Mouse (Mus musculus) liver, adult (tissue): ENCODE measurements at regions not wholly inside any gene's neighbourhood (a gene's known extent, or its start where the extent isn't known, plus 50 kb on each side); places are given as distances from the start of the nearest gene placed in this dataset.

ENCODE experiments used
- GATA4 ChIP-seq: IDR thresholded peaks from 2 replicates; pipeline ENCODE4 v1.6.1; 2014; ENCODE audit warnings: mild to moderate bottlenecking, low read length; ENCODE audit not compliant: insufficient replicate concordance

GRCm38 (mm10) chr13:35529577-35529976 lies 130.1 kb upstream of the Cdyl start:
- no peak for TF ChIP-seq GATA4

GRCm38 (mm10) chr13:35537106-35537505 lies 122.5 kb upstream of the Cdyl start:
- TF ChIP-seq GATA4, result no peak

- no peak for TF ChIP-seq GATA4
These were observed 121.7 kb upstream of the Cdyl start for GRCm38 (mm10) chr13:35537936-35538335.

- no peak for TF ChIP-seq GATA4
These were observed 119.2 kb upstream of the Cdyl start for GRCm38 (mm10) chr13:35540433-35540832.

GRCm38 (mm10) chr13:35541053-35541452 lies 118.6 kb upstream of the Cdyl start:
- no peak for TF ChIP-seq GATA4

GRCm38 (mm10) chr13:35564006-35564405 lies 95.6 kb upstream of the Cdyl start:
- TF ChIP-seq GATA4, result no peak

- TF ChIP-seq GATA4, result no peak
These were observed 78.0 kb upstream of the Cdyl start for GRCm38 (mm10) chr13:35581616-35582015.

- TF ChIP-seq GATA4, result no peak
These were observed 61.6 kb upstream of the Cdyl start for GRCm38 (mm10) chr13:35598003-35598402.

- TF ChIP-seq GATA4, result no peak
These were observed 58.0 kb upstream of the Cdyl start for GRCm38 (mm10) chr13:35601560-35602135.

- TF ChIP-seq GATA4, result no peak
These were observed 56.6 kb upstream of the Cdyl start for GRCm38 (mm10) chr13:35603080-35603479.

GRCm38 (mm10) chr13:35604061-35604460 lies 55.6 kb upstream of the Cdyl start:
- TF ChIP-seq GATA4, result no peak

- TF ChIP-seq GATA4, result no peak
These were observed 54.9 kb upstream of the Cdyl start for GRCm38 (mm10) chr13:35604765-35605164.

GRCm38 (mm10) chr13:35607710-35608109 lies 51.9 kb upstream of the Cdyl start:
- TF ChIP-seq GATA4, result no peak
